Mouse (Mus musculus): ENCODE data around the gene Rmi1. TPM values are rescaled to one million over a fixed set of nuclear protein-coding genes. Genes with fewer than 3 reads are reported as not detected.

Rmi1 gene
- total and polyA plus RNA-seq, 3 experiments, result 15.5 to 21.4 TPM; not detected in 1

DNA sequence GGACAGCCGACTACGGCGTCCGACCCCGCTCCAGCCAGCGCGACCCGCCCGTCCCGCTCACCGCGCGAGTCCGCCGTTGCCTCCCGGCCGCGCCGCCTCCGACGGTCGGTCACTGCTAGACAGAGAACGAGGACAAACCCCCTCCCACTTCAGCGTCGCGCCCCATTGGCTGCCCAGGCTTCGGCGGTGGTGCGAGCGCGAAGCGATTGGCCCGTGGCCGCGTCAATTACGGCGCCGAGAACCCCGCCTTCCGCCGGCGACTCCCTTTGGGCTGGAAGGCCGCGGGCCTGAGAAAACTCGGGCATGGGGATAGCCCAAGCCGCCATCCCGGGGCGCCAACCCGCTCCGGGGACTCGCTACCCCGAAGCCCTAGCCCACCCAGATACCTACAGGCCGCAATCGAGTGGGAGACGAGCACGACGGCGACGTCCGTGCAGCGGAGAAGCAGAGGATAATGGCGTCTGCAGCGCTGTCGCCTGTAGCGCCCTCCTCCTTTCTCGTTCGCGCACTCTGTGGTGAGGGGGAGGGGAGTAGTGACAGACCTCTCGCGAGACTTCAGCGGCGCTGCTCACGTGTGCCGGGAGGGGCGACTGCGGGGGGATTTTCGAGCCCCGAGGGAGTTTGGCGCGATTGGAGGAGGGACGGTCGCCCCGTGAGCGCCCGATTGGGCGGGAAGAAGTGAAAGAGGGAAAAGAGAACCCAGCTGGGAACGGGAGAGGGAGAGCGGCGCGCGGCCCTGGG is at the start of gene Rmi1 (continued):
- peak; percentile 74; the same call in 1 of the 2 replicates for TF ChIP-seq ZMIZ1 (IDR thresholded peaks at IDR 0.05; ENCODE audit: low read depth, low read length)

DNA sequence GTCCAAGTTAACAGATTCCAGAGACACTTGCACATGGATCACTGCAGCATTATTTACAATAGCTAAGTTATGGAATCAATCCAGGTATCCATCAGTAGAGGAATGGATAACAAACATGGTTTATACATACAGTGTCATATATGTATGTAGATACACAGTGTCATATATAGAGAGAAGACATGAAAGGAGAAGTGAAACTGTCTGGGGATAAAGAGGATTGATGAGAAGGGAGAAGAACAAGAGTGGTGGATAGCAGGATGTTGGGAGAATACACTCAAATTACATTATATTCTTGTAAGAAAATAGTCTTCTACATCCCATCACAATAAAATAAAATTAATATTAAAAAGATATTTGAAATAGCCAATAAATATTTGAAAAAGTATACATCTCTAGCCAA is 49.1 kb upstream of the Rmi1 start:
- H3K4me3 ChIP-seq (ENCODE audit: control insufficient read depth in 1 of 2, insufficient read depth in 1 of 2, low read depth in 2 of 2, low read length in 2 of 2), result no peak overlapping the region
- H3K9me3 ChIP-seq (replicated peaks; ENCODE audit: insufficient read depth, low read length), result no peaks in the 10 kb centered on the region
- no peaks in the 10 kb centered on the region for H3K4me1 ChIP-seq (ENCODE audit: control insufficient read depth in 1 of 2, insufficient read depth in 2 of 2, low read length in 2 of 2)
- H3K27ac ChIP-seq (ENCODE audit: control insufficient read depth, low read depth, low read length), result no peak overlapping the region
- no peak for DNase-seq (ENCODE audit: low read depth, low spot score)
- no peak overlapping the region for H3K9ac ChIP-seq (ENCODE audit: control insufficient read depth, low read depth, low read length, poor library complexity, severe bottlenecking)
- peaks cover 0 to 4% of the 10 kb centered on the region in 2 experiments; a peak in 2 of 4 replicates for H3K27me3 ChIP-seq (ENCODE audit: control insufficient read depth in 1 of 2, insufficient read depth in 2 of 2, low read length in 2 of 2)
- no peak for TF ChIP-seq MAFK (IDR thresholded peaks at IDR 0.05; ENCODE audit: borderline replicate concordance, low read depth, low read length)
- no peak for TF ChIP-seq POLR2AphosphoS5 (IDR thresholded peaks at IDR 0.05; ENCODE audit: borderline replicate concordance, low read depth, low read length)
- no peak for TF ChIP-seq EP300 (IDR thresholded peaks at IDR 0.05; ENCODE audit: low read depth in 1 of 2, low read length in 2 of 2)
- TF ChIP-seq GABPA (IDR thresholded peaks at IDR 0.05; ENCODE audit: low read depth, low read length), result no peak
- TF ChIP-seq HCFC1 (IDR thresholded peaks at IDR 0.05; ENCODE audit: low read depth, low read length), result no peak
- no peaks in the 10 kb centered on the region for H3K79me2 ChIP-seq (ENCODE audit: control insufficient read depth, insufficient read depth, low read length, poor library complexity)
- H3K36me3 ChIP-seq (ENCODE audit: control insufficient read depth in 1 of 2, insufficient read depth in 2 of 2, low read length in 2 of 2), result no peaks in the 10 kb centered on the region

- Histone ChIP-seq H3K36me3 (ENCODE audit: control insufficient read depth in 1 of 2, insufficient read depth in 2 of 2, low read length in 2 of 2) (no peaks in the 10 kb centered on the region), H3K9ac (ENCODE audit: control insufficient read depth, low read depth, low read length, poor library complexity, severe bottlenecking) (peak within 1 kb of the TSS; percentile 69), H3K9me3 (replicated peaks; ENCODE audit: insufficient read depth, low read length) (no peaks in the 10 kb centered on the region), H3K4me3 (ENCODE audit: control insufficient read depth in 1 of 2, insufficient read depth in 1 of 2, low read depth in 2 of 2, low read length in 2 of 2) (peak within 1 kb of the TSS; percentile 67 to 88), H3K27me3 (ENCODE audit: control insufficient read depth in 1 of 2, insufficient read depth in 2 of 2, low read length in 2 of 2) (peaks cover 0 to 4% of the 10 kb centered on the region in 2 experiments; a peak in 2 of 4 replicates), H3K79me2 (ENCODE audit: control insufficient read depth, insufficient read depth, low read length, poor library complexity) (no peaks in the 10 kb centered on the region), H3K4me1 (ENCODE audit: control insufficient read depth in 1 of 2, insufficient read depth in 2 of 2, low read length in 2 of 2) (0 out of 4 replicates have a peak, but pooled peaks cover 0 to 3% of the 10 kb centered on the region in 2 experiments), H3K27ac (ENCODE audit: control insufficient read depth, low read depth, low read length) (peak within 1 kb of the TSS; percentile 25)
- TF ChIP-seq GABPA (IDR thresholded peaks at IDR 0.05; ENCODE audit: low read depth, low read length) (no peak), ELF1 (IDR thresholded peaks at IDR 0.05; ENCODE audit: low read depth, low read length) (0 out of 2 replicates have a peak, but pooled peaks have one; percentile 16), MXI1 (IDR thresholded peaks at IDR 0.05; ENCODE audit: low read depth, low read length) (peak; percentile 93), E2F4 (IDR thresholded peaks at IDR 0.05; ENCODE audit: borderline replicate concordance, low read depth, low read length) (no peak), HCFC1 (IDR thresholded peaks at IDR 0.05; ENCODE audit: low read depth, low read length) (peak; percentile 29; the same call in 1 of the 2 replicates), SIN3A (IDR thresholded peaks at IDR 0.05; ENCODE audit: low read length) (peak; percentile 84), BHLHE40 (IDR thresholded peaks at IDR 0.05; ENCODE audit: borderline replicate concordance, low read depth, low read length) (no peak), MAFK (IDR thresholded peaks at IDR 0.05; ENCODE audit: borderline replicate concordance, low read depth, low read length) (no peak), TAL1 (IDR thresholded peaks at IDR 0.05; ENCODE audit: low read length) (no peak)
- peak; percentile 97 for DNase-seq (ENCODE audit: low read depth, low spot score)
These were observed 43.3 kb upstream of the Rmi1 start, which contains the start of gene Kif27 for GRCm38 (mm10) chr13:58358629-58359303. Gene Kif27 (minus strand): TSS chr13:58359122.

Data from MEL (cell line).